Mouse (Mus musculus) v-Abl transformed pro-B cells (cell line): Measurements from ENCODE around the gene Nelfcd.

Experiments used
- in situ Hi-C, 2 experiments: fragments of 400-800 bp; cut with MboI; formaldehyde crosslinking; loops; one replicate each; pipeline ENCODE4 v1.15.1; 2025; ENCODE audit not compliant: unreplicated experiment in 2 of 2

Nelfcd gene

GRCm38 (mm10) chr2:174415731-174416310, at the start of gene Nelfcd:
Gene Nelfcd (plus strand): TSS chr2:174415804.
- in situ Hi-C loops = no loop called here

GRCm38 (mm10) chr2:174366571-174366970, 49.0 kb upstream of the Nelfcd start:
- in situ Hi-C loops = loop anchor here in 1 of 2 experiments (5.0 kb wide), 1 partner anchor 36 kb away; no protein-coding TSS in a partner anchor

GRCm38 (mm10) chr2:174381021-174381420, 34.6 kb upstream of the Nelfcd start:
- in situ Hi-C loops = no loop called here

GRCm38 (mm10) chr2:174391936-174392335, 23.7 kb upstream of the Nelfcd start:
- in situ Hi-C loops = no loop called here

- in situ Hi-C loops = no loop called here
Measured at GRCm38 (mm10) chr2:174392554-174392953, 23.1 kb upstream of the Nelfcd start.

GRCm38 (mm10) chr2:174393383-174393782, 22.2 kb upstream of the Nelfcd start:
- in situ Hi-C loops = no loop called here

GRCm38 (mm10) chr2:174396643-174397042, 19.0 kb upstream of the Nelfcd start:
- in situ Hi-C loops = no loop called here

GRCm38 (mm10) chr2:174397065-174397464, 18.5 kb upstream of the Nelfcd start:
- in situ Hi-C loops = no loop called here

GRCm38 (mm10) chr2:174397881-174398280, 17.7 kb upstream of the Nelfcd start:
- in situ Hi-C loops = no loop called here

GRCm38 (mm10) chr2:174400396-174400795, 15.2 kb upstream of the Nelfcd start:
- in situ Hi-C loops = loop anchor here (5.0 to 10.0 kb wide), 2 partner anchors 33 to 46 kb away; no protein-coding TSS in a partner anchor

GRCm38 (mm10) chr2:174410222-174410621, 5.4 kb upstream of the Nelfcd start:
- in situ Hi-C loops = loop anchor here in 1 of 2 experiments (5.0 kb wide), 2 partner anchors 68 to 93 kb away; no protein-coding TSS in a partner anchor

- in situ Hi-C loops = loop anchor here in 1 of 2 experiments (5.0 kb wide), 2 partner anchors 71 to 96 kb away; no protein-coding TSS in a partner anchor
Measured at GRCm38 (mm10) chr2:174413127-174413526, 2.5 kb upstream of the Nelfcd start.

- in situ Hi-C loops = no loop called here
Measured at GRCm38 (mm10) chr2:174415001-174415730, 438 bp upstream of the Nelfcd start.

- in situ Hi-C loops = no loop called here
Measured at GRCm38 (mm10) chr2:174421107-174421506, 5.5 kb downstream of the Nelfcd start.

- in situ Hi-C loops = no loop called here
Measured at GRCm38 (mm10) chr2:174424301-174425085, 8.9 kb downstream of the Nelfcd start.

- in situ Hi-C loops = no loop called here
Measured at GRCm38 (mm10) chr2:174426856-174427255, 11.3 kb downstream of the Nelfcd start.

GRCm38 (mm10) chr2:174428076-174428835, 12.7 kb downstream of the Nelfcd start:
- in situ Hi-C loops = no loop called here

- in situ Hi-C loops = no loop called here
Measured at GRCm38 (mm10) chr2:174428996-174429591, 13.5 kb downstream of the Nelfcd start.

- in situ Hi-C loops = loop anchor here in 1 of 2 experiments (5.0 kb wide), 1 partner anchor 37 kb away; the partner anchor contains the start of gene Prelid3b
Measured at GRCm38 (mm10) chr2:174434943-174435342, 19.3 kb downstream of the Nelfcd start.
